Mouse (Mus musculus): Measurements from ENCODE around the gene Zswim9. TPM values are rescaled to one million over a fixed set of nuclear protein-coding genes. Genes with fewer than 3 reads are reported as not detected.
"Not testable (repeated sequence)": the region's sequence is repeated elsewhere in the genome, so short reads cannot be mapped to it uniquely, and the experiment has no call there.

The Zswim9 gene
- polyA plus RNA-seq, 1 experiment from 2014 or later = 7.1 TPM

DNA sequence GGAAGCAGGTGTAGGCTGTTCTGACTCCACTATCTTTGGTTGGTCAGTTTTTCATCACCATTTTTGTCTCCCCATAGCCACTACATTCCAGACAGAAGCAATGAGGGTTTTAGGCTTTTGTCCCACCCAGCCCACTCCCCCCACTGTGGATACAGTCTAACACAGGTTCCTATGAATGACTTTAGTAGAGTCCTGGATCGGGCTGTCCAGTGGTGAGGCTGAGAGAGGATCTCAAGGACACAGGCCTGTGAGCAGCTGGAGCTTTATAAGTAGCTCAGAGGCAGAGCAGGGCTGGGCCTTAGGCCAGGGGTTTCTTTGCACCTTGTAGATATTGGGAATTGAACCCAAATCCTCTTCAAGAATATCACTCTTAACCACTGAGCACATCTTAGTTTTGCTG lies 23.1 kb upstream of the Zswim9 start:
- Histone ChIP-seq H3K27me3 (replicated peaks; ENCODE audit: control insufficient read depth, insufficient read depth, low read length) (no peaks in the 10 kb centered on the region), H3K4me3 (ENCODE audit: low read depth, low read length) (no peak overlapping the region), H3K9me3 (replicated peaks; ENCODE audit: control insufficient read depth, low read length) (no peaks in the 10 kb centered on the region), H3K9ac (ENCODE audit: low read length) (no peak overlapping the region), H3K4me1 (ENCODE audit: control insufficient read depth, insufficient read depth, low read length) (no peaks in the 10 kb centered on the region), H3K4me2 (ENCODE audit: low read length) (no peak overlapping the region), H3K36me3 (ENCODE audit: control insufficient read depth, insufficient read depth, low read length) (peaks cover 91% of the 10 kb centered on the region), H3K27ac (ENCODE audit: low read depth, low read length) (no peak overlapping the region)
- ATAC-seq (no peak), DNase-seq (ENCODE audit: low spot score) (no peak)
- 90% methylated on average over 1 of the region's 1 CpGs for WGBS

DNA sequence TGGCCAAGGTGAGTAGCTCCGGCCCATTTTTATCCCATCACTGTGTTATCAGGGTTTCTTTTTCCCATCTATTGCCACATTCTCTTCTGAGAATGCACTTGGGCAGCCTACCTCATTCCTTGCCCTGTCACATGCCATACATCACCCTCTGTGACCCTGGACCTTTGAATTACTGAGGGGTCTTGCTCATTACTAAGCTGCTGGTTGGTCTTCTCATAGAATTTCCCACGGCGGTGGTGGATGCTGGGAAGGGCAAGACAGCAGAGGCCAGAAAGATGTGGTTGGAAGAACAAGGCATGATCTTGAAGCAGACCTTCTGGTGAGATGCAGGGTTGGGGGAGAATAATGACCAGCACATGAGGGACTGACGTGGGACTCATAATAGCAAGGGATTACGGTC lies 20.3 kb upstream of the Zswim9 start:
- ATAC-seq (no peak), DNase-seq (ENCODE audit: low spot score) (no peak)
- Histone ChIP-seq H3K9me3 (replicated peaks; ENCODE audit: control insufficient read depth, low read length) (no peaks in the 10 kb centered on the region), H3K9ac (ENCODE audit: low read length) (no peak overlapping the region), H3K4me3 (ENCODE audit: low read depth, low read length) (no peak overlapping the region), H3K4me2 (ENCODE audit: low read length) (no peak overlapping the region), H3K27ac (ENCODE audit: low read depth, low read length) (no peak overlapping the region), H3K4me1 (ENCODE audit: control insufficient read depth, insufficient read depth, low read length) (no peaks in the 10 kb centered on the region), H3K27me3 (replicated peaks; ENCODE audit: control insufficient read depth, insufficient read depth, low read length) (no peaks in the 10 kb centered on the region), H3K36me3 (ENCODE audit: control insufficient read depth, insufficient read depth, low read length) (peaks cover 92% of the 10 kb centered on the region)
- 98% methylated on average over 5 of the region's 5 CpGs for WGBS

DNA sequence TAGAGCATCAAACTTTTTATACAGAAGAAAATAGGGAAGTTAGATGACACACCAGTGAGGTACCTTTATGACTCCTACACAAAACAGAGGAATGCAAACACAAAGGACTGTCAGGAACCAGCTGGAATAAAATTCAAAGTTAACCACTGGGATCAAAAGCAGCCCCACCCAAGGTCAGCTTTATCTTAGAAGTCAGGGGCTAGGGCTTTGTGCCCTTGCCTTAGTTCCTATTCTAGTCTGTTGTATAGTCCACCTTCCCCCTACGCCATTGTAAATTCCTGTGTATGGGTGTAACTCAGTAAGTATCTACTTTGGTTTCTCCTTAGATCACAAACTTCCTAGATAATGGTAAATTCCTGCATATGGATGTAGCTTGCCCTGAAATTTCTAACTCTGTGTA lies 19.1 kb upstream of the Zswim9 start:
- Histone ChIP-seq H3K36me3 (ENCODE audit: control insufficient read depth, insufficient read depth, low read length) (peaks cover 89% of the 10 kb centered on the region), H3K4me3 (ENCODE audit: low read depth, low read length) (no peak overlapping the region), H3K9ac (ENCODE audit: low read length) (no peak overlapping the region), H3K27ac (ENCODE audit: low read depth, low read length) (no peak overlapping the region), H3K4me1 (ENCODE audit: control insufficient read depth, insufficient read depth, low read length) (no peaks in the 10 kb centered on the region), H3K27me3 (replicated peaks; ENCODE audit: control insufficient read depth, insufficient read depth, low read length) (no peaks in the 10 kb centered on the region), H3K4me2 (ENCODE audit: low read length) (no peak overlapping the region), H3K9me3 (replicated peaks; ENCODE audit: control insufficient read depth, low read length) (no peaks in the 10 kb centered on the region)
- DNase-seq (ENCODE audit: low spot score) (no peak), ATAC-seq (no peak)
- 96% methylated on average over 1 of the region's 1 CpGs for WGBS

DNA sequence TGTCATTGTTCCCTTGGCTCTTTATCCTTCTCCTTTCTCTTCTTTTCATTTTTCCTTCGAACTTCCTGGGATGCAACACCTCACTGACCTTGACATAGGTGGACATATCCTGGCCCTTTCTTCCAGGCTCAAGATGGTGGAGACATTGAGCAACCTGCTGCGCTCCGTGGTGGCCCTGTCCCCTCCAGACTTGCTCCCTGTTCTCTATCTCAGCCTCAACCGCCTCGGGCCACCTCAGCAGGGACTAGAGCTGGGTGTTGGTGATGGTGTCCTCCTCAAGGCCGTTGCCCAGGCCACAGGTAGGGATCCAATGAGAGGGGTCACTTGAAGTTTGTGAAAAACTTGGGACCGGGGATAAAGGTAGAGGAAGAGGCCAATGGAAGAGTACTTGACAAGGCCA lies 16.7 kb upstream of the Zswim9 start:
- no peaks in the 10 kb centered on the region for H3K9me3 ChIP-seq (replicated peaks; ENCODE audit: control insufficient read depth, low read length)
- DNase-seq (ENCODE audit: low spot score) (no peak), ATAC-seq (no peak)
- H3K4me1 ChIP-seq (ENCODE audit: control insufficient read depth, insufficient read depth, low read length) = no peaks in the 10 kb centered on the region
- no peak overlapping the region for H3K4me2 ChIP-seq (ENCODE audit: low read length)
- no peak overlapping the region for H3K4me3 ChIP-seq (ENCODE audit: low read depth, low read length)
- H3K36me3 ChIP-seq (ENCODE audit: control insufficient read depth, insufficient read depth, low read length) = peaks cover 89% of the 10 kb centered on the region
- H3K9ac ChIP-seq (ENCODE audit: low read length) = no peak overlapping the region
- no peaks in the 10 kb centered on the region for H3K27me3 ChIP-seq (replicated peaks; ENCODE audit: control insufficient read depth, insufficient read depth, low read length)
- 93% methylated on average over 7 of the region's 7 CpGs for WGBS
- no peak overlapping the region for H3K27ac ChIP-seq (ENCODE audit: low read depth, low read length)

DNA sequence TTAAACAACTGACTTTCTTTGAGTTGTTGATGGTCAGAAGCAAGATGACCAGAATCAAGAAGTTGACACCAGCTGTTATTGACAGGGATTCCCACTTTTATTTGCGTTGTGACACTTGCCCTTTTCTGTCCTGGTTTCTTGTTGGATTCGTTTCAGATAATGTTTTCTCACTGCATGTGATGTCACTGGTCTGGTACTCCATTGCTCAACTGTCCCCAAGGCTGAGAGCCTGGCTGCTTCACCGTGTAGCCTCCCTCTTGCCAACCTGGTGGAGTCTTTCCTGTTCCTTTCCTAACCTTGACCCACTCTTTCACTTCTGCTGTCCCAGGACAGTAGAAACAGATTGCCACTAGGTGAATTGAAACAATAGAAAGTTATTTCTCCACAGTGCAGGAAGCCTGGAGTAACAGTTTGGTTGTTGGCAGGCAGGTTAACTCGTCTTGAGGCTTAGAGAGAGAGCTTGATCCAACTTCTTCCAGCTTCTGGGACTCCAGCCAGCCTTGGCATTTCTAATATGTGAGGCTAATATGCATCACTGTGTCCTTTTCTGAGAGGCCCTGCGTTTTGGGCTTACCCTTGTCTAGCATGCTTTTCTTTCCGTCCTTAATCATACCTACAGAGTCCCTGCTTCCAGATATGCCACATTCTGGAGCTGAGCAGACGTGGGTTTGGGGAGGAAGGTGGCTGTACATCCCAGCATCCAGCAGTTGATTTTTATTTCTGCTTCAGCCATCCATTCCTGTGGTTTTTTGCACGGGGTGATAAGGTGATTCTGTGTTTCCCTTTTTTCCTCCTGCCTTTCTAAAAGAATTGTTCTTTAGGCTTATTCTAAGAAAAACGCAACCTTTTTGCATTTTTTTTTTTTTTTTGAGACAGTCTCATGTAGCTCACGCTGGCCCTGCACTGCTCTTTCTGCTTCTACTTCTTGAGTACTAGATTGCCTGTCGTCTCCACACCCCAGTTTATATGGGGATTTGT lies 15.6 kb upstream of the Zswim9 start:
- ATAC-seq = no peak
- no peak overlapping the region for H3K4me2 ChIP-seq (ENCODE audit: low read length)
- peaks cover 88% of the 10 kb centered on the region for H3K36me3 ChIP-seq (ENCODE audit: control insufficient read depth, insufficient read depth, low read length)
- H3K4me3 ChIP-seq (ENCODE audit: low read depth, low read length) = no peak overlapping the region
- DNase-seq (ENCODE audit: low spot score) = no peak
- no peaks in the 10 kb centered on the region for H3K4me1 ChIP-seq (ENCODE audit: control insufficient read depth, insufficient read depth, low read length)
- H3K9me3 ChIP-seq (replicated peaks; ENCODE audit: control insufficient read depth, low read length) = no peaks in the 10 kb centered on the region
- 88% methylated on average over 11 of the region's 11 CpGs for WGBS
- H3K27me3 ChIP-seq (replicated peaks; ENCODE audit: control insufficient read depth, insufficient read depth, low read length) = no peaks in the 10 kb centered on the region
- H3K9ac ChIP-seq (ENCODE audit: low read length) = no peak overlapping the region
- H3K27ac ChIP-seq (ENCODE audit: low read depth, low read length) = no peak overlapping the region

DNA sequence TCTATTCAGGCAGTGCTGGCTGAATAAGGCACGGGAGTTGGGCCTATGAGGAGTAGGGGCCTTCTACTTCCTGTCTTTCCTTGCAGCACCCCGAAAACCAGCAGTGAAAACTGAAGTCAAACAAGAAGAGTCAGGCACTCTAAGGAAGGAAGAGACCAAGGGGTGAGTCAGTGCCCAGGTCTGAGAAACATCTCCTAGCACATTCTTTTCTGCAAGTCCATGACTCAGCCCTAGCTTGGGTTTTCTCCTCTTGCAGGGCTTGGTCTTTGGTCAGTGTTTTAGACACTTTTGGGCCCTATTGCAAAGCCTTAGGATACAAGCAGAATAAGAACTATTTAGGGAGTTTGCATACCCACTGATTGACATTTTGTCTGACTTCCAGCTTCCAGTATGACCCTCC lies 12.8 kb upstream of the Zswim9 start:
- Histone ChIP-seq H3K4me3 (ENCODE audit: low read depth, low read length) (no peak overlapping the region), H3K36me3 (ENCODE audit: control insufficient read depth, insufficient read depth, low read length) (peaks cover 80% of the 10 kb centered on the region), H3K27me3 (replicated peaks; ENCODE audit: control insufficient read depth, insufficient read depth, low read length) (no peaks in the 10 kb centered on the region), H3K4me1 (ENCODE audit: control insufficient read depth, insufficient read depth, low read length) (no peaks in the 10 kb centered on the region), H3K27ac (ENCODE audit: low read depth, low read length) (no peak overlapping the region), H3K4me2 (ENCODE audit: low read length) (no peak overlapping the region), H3K9me3 (replicated peaks; ENCODE audit: control insufficient read depth, low read length) (no peaks in the 10 kb centered on the region), H3K9ac (ENCODE audit: low read length) (no peak overlapping the region)
- ATAC-seq (no peak), DNase-seq (ENCODE audit: low spot score) (no peak)
- WGBS = 96% methylated on average over 2 of the region's 2 CpGs

DNA sequence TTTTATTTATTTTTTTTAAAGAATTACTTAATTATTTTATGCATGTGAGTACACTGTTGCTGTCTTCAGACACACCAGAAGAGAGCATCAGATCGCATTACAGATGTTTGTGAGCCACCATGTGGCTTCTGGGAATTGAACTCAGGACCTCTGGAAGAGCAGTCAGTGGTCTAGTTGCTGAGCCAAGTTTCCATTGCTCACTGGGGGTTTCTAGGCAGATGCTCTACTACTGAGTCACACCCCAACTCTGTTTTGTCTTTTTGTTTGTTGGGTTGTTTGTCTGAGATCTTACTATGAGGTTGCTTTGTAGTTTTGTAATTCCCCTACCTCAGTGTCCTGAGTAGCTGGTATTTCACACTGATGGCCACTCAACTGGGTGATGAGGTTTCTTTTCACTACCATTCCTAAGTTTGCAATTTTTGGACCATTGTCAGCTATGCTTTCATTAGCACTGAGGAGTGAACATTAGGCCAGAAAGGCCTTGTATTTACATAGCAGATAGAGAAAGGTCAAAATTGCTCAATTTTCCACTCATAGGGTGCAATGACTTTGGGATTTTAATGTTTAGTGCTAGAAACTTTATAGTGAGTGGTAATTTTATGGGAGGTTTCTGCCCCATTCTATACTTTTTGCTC lies 11.6 kb upstream of the Zswim9 start:
- Histone ChIP-seq H3K4me3 (ENCODE audit: low read depth, low read length) (no peak overlapping the region), H3K4me2 (ENCODE audit: low read length) (no peak overlapping the region), H3K9me3 (replicated peaks; ENCODE audit: control insufficient read depth, low read length) (no peaks in the 10 kb centered on the region), H3K27me3 (replicated peaks; ENCODE audit: control insufficient read depth, insufficient read depth, low read length) (no peaks in the 10 kb centered on the region), H3K9ac (ENCODE audit: low read length) (no peak overlapping the region), H3K4me1 (ENCODE audit: control insufficient read depth, insufficient read depth, low read length) (no peaks in the 10 kb centered on the region), H3K36me3 (ENCODE audit: control insufficient read depth, insufficient read depth, low read length) (peaks cover 78% of the 10 kb centered on the region), H3K27ac (ENCODE audit: low read depth, low read length) (no peak overlapping the region)
- ATAC-seq (no peak), DNase-seq (ENCODE audit: low spot score) (no peak)
- 97% methylated on average over 1 of the region's 1 CpGs for WGBS

DNA sequence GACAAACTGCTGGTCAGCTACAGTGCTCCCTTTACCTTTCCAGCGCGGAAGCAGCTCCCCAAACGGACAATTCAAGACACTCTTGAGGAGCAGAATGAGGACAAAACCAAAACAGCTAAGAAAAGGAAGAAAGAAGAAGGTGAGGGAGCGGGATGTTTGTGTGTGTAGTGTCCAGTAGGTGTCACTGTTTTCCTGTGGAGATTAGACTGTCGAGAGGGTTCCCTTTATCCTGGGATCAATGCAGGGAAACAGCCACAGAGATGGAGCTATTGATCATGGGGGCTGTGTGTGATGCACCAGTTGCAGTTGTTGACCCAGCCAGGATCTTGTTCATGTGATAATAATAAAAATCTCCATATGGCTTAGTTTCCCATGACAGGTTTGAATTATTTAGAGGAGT lies 10.1 kb upstream of the Zswim9 start:
- Histone ChIP-seq H3K27me3 (replicated peaks; ENCODE audit: control insufficient read depth, insufficient read depth, low read length) (no peaks in the 10 kb centered on the region), H3K36me3 (ENCODE audit: control insufficient read depth, insufficient read depth, low read length) (peaks cover 77% of the 10 kb centered on the region)
- DNase-seq (ENCODE audit: low spot score) = peak; percentile 70

DNA sequence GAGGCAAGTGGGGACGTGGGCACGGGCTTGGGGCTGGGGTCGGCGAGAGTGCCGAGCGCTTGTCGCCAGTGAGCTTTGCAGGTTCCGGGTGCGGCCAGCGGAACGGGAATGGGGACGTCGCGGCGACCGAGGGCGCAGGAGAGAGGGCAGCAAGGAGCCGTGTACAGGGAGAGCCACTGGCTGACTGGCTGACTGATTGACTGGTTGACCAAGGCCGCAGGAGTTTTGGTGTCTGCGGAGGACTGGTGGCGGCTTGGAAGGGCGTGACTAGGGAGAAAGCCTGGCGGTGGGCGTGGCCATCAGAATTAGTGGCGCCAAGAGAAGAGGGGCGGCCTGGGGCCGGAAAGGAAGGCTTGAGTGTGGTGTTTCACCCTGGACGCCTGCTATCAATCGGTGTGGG lies 436 bp upstream of the Zswim9 start:
- WGBS = 2% methylated on average over 10 of the region's 29 CpGs
- ATAC-seq = peak; percentile 65

More for the DNA sequence above, 10.1 kb upstream of the Zswim9 start:
- Histone ChIP-seq H3K4me2 (ENCODE audit: low read length) (no peak overlapping the region), H3K27ac (ENCODE audit: low read depth, low read length) (no peak overlapping the region), H3K4me3 (ENCODE audit: low read depth, low read length) (no peak overlapping the region), H3K9me3 (replicated peaks; ENCODE audit: control insufficient read depth, low read length) (no peaks in the 10 kb centered on the region), H3K4me1 (ENCODE audit: control insufficient read depth, insufficient read depth, low read length) (no peaks in the 10 kb centered on the region), H3K9ac (ENCODE audit: low read length) (no peak overlapping the region)
- ATAC-seq = peak; percentile 70
- WGBS = 41% methylated on average over 5 of the region's 5 CpGs

More for the DNA sequence above, 436 bp upstream of the Zswim9 start:
- not testable (repeated sequence) for H3K4me1 ChIP-seq (ENCODE audit: control insufficient read depth, insufficient read depth, low read length); H3K9me3 ChIP-seq (replicated peaks; ENCODE audit: control insufficient read depth, low read length); DNase-seq (ENCODE audit: low spot score); H3K9ac ChIP-seq (ENCODE audit: low read length); H3K27ac ChIP-seq (ENCODE audit: low read depth, low read length); H3K27me3 ChIP-seq (replicated peaks; ENCODE audit: control insufficient read depth, insufficient read depth, low read length)
- Histone ChIP-seq H3K4me2 (ENCODE audit: low read length) (peak overlapping the region; percentile 53), H3K4me3 (ENCODE audit: low read depth, low read length) (peak overlapping the region; percentile 55), H3K36me3 (ENCODE audit: control insufficient read depth, insufficient read depth, low read length) (peaks cover 36% of the 10 kb centered on the region)
